Mouse (Mus musculus) lung, adult 2 months (tissue): ENCODE data around the gene Khk.

Source experiments
- CTCF ChIP-seq: fragments of 200-500 bp; IDR thresholded peaks from 2 replicates; pipeline ENCODE4 v1.5.1; 2011; ENCODE audit warnings: mild to moderate bottlenecking, low read length, control low read depth; ENCODE audit not compliant: insufficient read depth
- POLR2A ChIP-seq: fragments of 200-500 bp; IDR thresholded peaks from 2 replicates; pipeline ENCODE4 v1.6.1; 2011; ENCODE audit warnings: low read depth, mild to moderate bottlenecking, control low read depth, low read length, borderline replicate concordance; ENCODE audit errors: extremely low read depth

GRCm38 (mm10) chr5:30954065-30954464 lies 32.8 kb downstream of the Khk start:
- no peak for TF ChIP-seq POLR2A
- no peak for TF ChIP-seq CTCF
